Mouse (Mus musculus): ENCODE data around the gene Cacng6. TPM values are rescaled to one million over a fixed set of nuclear protein-coding genes. Genes with fewer than 3 reads are reported as not detected.

Gene Cacng6
- polyA plus RNA-seq, 1 experiment from 2014 or later: 0.44 TPM

DNA sequence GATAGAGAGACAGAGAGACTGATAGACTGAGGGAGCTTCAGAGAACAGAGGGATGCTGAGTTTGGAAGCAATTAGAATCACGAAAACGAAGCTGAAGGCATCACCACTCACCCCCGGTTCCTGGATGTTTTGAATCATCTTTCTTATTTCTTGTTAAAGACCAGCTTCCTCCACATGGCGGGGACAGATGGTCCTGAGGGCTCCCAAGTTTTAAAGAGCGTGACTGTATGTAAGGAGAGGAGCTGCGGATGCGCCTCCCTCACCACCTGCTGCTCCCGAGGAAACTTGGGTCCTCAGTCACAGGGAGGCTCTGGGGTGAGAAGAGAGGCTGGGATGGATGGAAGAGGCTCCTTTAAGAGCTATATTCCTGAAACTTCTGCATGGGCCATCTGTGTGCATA, 36.3 kb downstream of the Cacng6 start:
- Histone ChIP-seq H3K36me3 (ENCODE audit: control insufficient read depth, insufficient read depth, low read length) (no peaks in the 10 kb centered on the region), H3K9ac (ENCODE audit: low read length) (no peak overlapping the region), H3K4me3 (ENCODE audit: low read depth, low read length) (no peak overlapping the region), H3K4me1 (replicated peaks; ENCODE audit: control insufficient read depth, insufficient read depth, low read length) (no peaks in the 10 kb centered on the region), H3K27me3 (ENCODE audit: control insufficient read depth, insufficient read depth, low read length) (no peaks in the 10 kb centered on the region), H3K4me2 (ENCODE audit: low read depth, low read length, severe bottlenecking) (no peak overlapping the region), H3K9me3 (ENCODE audit: control insufficient read depth, low read length) (no peaks in the 10 kb centered on the region), H3K27ac (ENCODE audit: low read depth, low read length) (no peak overlapping the region)
- 87% methylated on average over 8 of the region's 8 CpGs for WGBS
- ATAC-seq (replicated peaks; ENCODE audit: low FRiP score) (no peak), DNase-seq (ENCODE audit: low spot score) (no peak)

DNA sequence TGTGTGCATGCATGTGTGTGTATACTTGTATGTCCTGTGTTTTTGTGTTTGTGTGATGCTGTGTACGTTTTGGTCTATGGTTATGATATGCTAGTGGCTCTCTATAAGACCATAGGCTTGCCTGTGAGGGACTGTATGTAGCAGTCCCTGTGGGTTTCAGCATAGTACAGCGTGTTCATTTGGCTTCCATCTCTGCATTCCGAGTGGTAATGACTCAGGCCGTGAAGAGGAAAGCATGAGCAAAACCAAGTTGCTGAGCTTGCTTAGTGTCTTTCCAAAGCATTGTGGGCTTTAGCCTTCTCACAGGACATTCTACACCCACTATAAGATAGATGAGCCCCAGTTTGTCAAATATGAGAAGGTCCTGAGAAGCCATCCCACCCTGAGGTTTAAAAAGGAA, 39.3 kb downstream of the Cacng6 start:
- H3K9me3 ChIP-seq (ENCODE audit: control insufficient read depth, low read length): no peaks in the 10 kb centered on the region
- H3K9ac ChIP-seq (ENCODE audit: low read length): no peak overlapping the region
- H3K4me3 ChIP-seq (ENCODE audit: low read depth, low read length): no peak overlapping the region
- no peaks in the 10 kb centered on the region for H3K27me3 ChIP-seq (ENCODE audit: control insufficient read depth, insufficient read depth, low read length)
- WGBS: 83% methylated on average over 4 of the region's 4 CpGs
- no peaks in the 10 kb centered on the region for H3K36me3 ChIP-seq (ENCODE audit: control insufficient read depth, insufficient read depth, low read length)
- no peak overlapping the region for H3K4me2 ChIP-seq (ENCODE audit: low read depth, low read length, severe bottlenecking)
- H3K27ac ChIP-seq (ENCODE audit: low read depth, low read length): no peak overlapping the region
- ATAC-seq (replicated peaks; ENCODE audit: low FRiP score) (no peak), DNase-seq (ENCODE audit: low spot score) (no peak)
- H3K4me1 ChIP-seq (replicated peaks; ENCODE audit: control insufficient read depth, insufficient read depth, low read length): no peaks in the 10 kb centered on the region

DNA sequence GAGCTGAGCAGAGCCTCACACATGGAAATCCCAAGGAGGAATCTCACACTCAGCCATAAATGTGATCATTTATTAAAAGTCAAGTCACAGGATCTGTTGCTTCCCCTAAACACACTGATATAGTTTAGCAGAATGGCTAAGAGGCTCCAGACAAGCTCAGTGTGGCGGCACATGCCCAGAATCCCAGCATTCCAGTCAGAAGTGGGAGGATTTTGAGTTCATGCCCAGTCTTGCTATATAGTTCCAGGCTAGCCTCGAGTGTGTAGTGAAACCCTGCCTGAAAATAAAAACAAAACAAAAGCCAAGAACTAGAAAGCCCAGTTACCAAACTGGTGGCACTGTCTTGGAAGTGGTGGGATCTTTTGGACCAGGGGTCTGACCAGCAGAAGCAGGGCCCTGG, 44.6 kb downstream of the Cacng6 start:
- DNase-seq (ENCODE audit: low spot score): no peak
- ATAC-seq (replicated peaks; ENCODE audit: low FRiP score): no peak

DNA sequence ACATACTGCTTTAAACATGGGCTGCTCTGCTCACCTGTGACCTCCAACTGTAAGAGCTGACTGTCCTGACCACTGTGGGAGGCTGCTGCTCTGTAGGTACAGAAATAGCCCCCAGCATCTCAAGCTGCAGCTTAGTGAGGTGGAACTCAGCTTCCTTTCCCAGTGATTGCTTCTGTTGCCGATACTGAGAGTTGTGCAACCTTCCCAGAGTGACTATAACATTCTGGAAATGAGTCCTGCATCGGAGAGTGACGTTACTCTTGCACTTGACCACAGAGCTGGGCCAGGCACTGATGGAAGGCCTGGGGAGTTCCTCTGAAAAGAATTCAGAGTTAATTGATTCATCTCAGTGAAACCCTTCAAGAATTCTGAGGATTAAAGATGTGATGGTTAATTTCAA, 48.8 kb downstream of the Cacng6 start:
- 82% methylated on average over 3 of the region's 3 CpGs for WGBS
- no peak for DNase-seq (ENCODE audit: low spot score)

More for the DNA sequence above, 44.6 kb downstream of the Cacng6 start:
- Histone ChIP-seq H3K27me3 (ENCODE audit: control insufficient read depth, insufficient read depth, low read length) (no peaks in the 10 kb centered on the region), H3K4me3 (ENCODE audit: low read depth, low read length) (no peak overlapping the region), H3K27ac (ENCODE audit: low read depth, low read length) (no peak overlapping the region), H3K4me1 (replicated peaks; ENCODE audit: control insufficient read depth, insufficient read depth, low read length) (no peaks in the 10 kb centered on the region), H3K36me3 (ENCODE audit: control insufficient read depth, insufficient read depth, low read length) (no peaks in the 10 kb centered on the region), H3K9me3 (ENCODE audit: control insufficient read depth, low read length) (no peaks in the 10 kb centered on the region), H3K4me2 (ENCODE audit: low read depth, low read length, severe bottlenecking) (no peak overlapping the region), H3K9ac (ENCODE audit: low read length) (no peak overlapping the region)
- WGBS: 70% methylated on average over 2 of the region's 2 CpGs

DNA sequence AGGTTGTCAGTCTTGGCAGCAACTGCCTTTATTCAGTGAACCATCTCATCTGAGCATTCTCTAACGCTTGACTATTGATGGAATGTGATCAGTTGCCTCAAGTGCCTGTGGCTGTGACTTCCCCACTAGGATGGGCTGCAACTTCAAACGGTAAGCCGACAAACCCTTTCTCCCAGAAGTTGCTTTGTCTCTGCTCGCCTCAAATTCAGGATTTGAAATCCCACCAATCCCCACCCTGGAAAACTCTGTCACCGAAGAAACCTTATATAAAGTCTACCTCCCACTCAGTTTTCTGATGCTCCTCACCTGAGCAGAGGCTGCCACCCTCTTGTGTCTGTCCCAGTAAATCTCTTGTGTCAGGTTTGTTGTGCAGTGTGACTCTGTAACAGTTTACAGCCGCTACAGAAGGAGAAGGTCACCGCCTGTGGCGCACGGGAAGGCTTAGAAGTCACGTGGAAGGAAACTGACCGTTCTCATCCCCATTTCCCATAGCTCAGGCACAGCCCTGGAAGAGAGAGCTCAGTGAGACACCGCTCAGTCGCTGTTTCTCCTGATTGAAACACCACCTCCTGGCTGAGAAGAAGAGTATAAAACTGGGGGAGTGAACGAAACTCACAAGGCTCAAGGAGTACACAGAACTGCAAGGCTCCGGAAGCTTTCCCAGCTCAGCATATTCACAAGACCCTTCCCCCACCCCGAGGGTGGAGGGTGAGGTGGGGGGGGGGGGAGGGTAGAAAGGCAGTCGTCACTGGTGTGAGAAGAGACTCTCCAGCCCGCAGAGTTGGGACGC, 50.5 kb downstream of the Cacng6 start:
- H3K36me3 ChIP-seq (ENCODE audit: control insufficient read depth, insufficient read depth, low read length): no peaks in the 10 kb centered on the region
- WGBS: 8% methylated on average over 19 of the region's 19 CpGs
- H3K4me3 ChIP-seq (ENCODE audit: low read depth, low read length): peak overlapping the region; percentile 2; the same call in 1 of the 2 replicates
- DNase-seq (ENCODE audit: low spot score) (peak; percentile 57), ATAC-seq (replicated peaks; ENCODE audit: low FRiP score) (peak; percentile 60)
- H3K27ac ChIP-seq (ENCODE audit: low read depth, low read length): no peak overlapping the region
- H3K27me3 ChIP-seq (ENCODE audit: control insufficient read depth, insufficient read depth, low read length): no peaks in the 10 kb centered on the region
- H3K9me3 ChIP-seq (ENCODE audit: control insufficient read depth, low read length): no peaks in the 10 kb centered on the region
- peak overlapping the region; percentile 18; the same call in 1 of the 2 replicates for H3K9ac ChIP-seq (ENCODE audit: low read length)
- peak overlapping the region; percentile 22; the same call in 1 of the 2 replicates for H3K4me2 ChIP-seq (ENCODE audit: low read depth, low read length, severe bottlenecking)
- H3K4me1 ChIP-seq (replicated peaks; ENCODE audit: control insufficient read depth, insufficient read depth, low read length): no peaks in the 10 kb centered on the region

More for the DNA sequence above, 48.8 kb downstream of the Cacng6 start:
- Histone ChIP-seq H3K9me3 (ENCODE audit: control insufficient read depth, low read length) (no peaks in the 10 kb centered on the region), H3K9ac (ENCODE audit: low read length) (no peak overlapping the region), H3K27me3 (ENCODE audit: control insufficient read depth, insufficient read depth, low read length) (no peaks in the 10 kb centered on the region), H3K36me3 (ENCODE audit: control insufficient read depth, insufficient read depth, low read length) (no peaks in the 10 kb centered on the region), H3K4me2 (ENCODE audit: low read depth, low read length, severe bottlenecking) (no peak overlapping the region), H3K4me3 (ENCODE audit: low read depth, low read length) (no peak overlapping the region), H3K27ac (ENCODE audit: low read depth, low read length) (no peak overlapping the region), H3K4me1 (replicated peaks; ENCODE audit: control insufficient read depth, insufficient read depth, low read length) (no peaks in the 10 kb centered on the region)
- no peak for ATAC-seq (replicated peaks; ENCODE audit: low FRiP score)

DNA sequence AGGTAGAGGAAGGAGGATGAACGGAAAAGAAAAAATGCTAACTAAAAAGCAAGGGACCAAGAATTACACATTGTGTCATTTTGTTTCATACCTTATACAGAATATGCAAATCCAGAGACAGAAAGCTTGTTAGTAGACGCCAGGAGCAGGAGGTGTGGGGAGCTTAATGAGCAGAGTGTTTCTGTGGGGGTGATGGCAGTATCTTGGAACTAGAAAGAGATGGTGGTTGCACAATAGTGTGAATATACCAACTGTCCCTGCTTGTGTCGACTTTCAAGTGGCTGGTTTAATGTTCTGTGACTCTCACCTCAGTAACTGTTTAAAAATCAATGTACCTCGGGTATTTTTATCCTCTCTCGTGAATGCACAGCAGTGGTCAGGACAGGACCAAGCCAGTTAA, 52.7 kb downstream of the Cacng6 start:
- no peak for DNase-seq (ENCODE audit: low spot score)
- H3K27ac ChIP-seq (ENCODE audit: low read depth, low read length): no peak overlapping the region
- no peak overlapping the region for H3K4me2 ChIP-seq (ENCODE audit: low read depth, low read length, severe bottlenecking)
- WGBS: 79% methylated on average over 5 of the region's 5 CpGs
- H3K4me3 ChIP-seq (ENCODE audit: low read depth, low read length): no peak overlapping the region
- H3K9me3 ChIP-seq (ENCODE audit: control insufficient read depth, low read length): no peaks in the 10 kb centered on the region; the same call in 1 of the 2 replicates
- no peak overlapping the region for H3K9ac ChIP-seq (ENCODE audit: low read length)
- H3K27me3 ChIP-seq (ENCODE audit: control insufficient read depth, insufficient read depth, low read length): no peaks in the 10 kb centered on the region
- no peaks in the 10 kb centered on the region for H3K36me3 ChIP-seq (ENCODE audit: control insufficient read depth, insufficient read depth, low read length)
- no peak for ATAC-seq (replicated peaks; ENCODE audit: low FRiP score)
- H3K4me1 ChIP-seq (replicated peaks; ENCODE audit: control insufficient read depth, insufficient read depth, low read length): no peaks in the 10 kb centered on the region

DNA sequence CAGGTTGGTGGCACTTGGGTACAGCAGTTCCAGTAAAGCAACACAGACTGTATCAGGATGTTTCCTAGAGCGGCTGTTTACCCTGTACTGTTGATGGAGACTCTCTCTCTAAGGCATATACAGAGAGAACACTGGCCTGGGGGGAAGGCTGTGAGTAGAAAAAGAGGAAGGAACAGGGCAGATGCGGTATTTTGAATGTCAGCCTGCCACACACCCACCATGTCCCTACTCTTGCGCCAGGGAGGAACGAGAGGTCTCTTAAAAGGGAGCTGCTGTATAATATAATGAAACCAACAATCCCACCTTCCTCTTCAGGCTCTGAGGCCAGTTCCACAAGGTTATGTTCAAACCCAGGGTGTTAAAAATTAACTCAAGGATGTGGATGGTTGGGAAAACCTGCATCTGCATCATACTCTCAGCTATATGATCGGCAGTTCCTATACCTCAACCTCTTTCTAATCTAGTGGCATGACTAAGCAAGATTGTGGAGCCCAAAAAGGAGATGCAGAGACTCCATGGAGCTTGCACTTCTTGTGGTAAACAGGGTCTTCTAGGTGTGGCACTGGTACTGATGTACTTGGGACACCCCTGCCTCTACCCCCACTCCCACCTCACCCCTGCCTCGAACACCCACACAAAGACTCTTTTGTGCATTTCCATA, 58.1 kb downstream of the Cacng6 start:
- H3K27me3 ChIP-seq (ENCODE audit: control insufficient read depth, insufficient read depth, low read length): no peaks in the 10 kb centered on the region
- no peak overlapping the region for H3K4me2 ChIP-seq (ENCODE audit: low read depth, low read length, severe bottlenecking)
- DNase-seq (ENCODE audit: low spot score) (no peak), ATAC-seq (replicated peaks; ENCODE audit: low FRiP score) (no peak)
- WGBS: 87% methylated on average over 6 of the region's 6 CpGs
- no peaks in the 10 kb centered on the region for H3K36me3 ChIP-seq (ENCODE audit: control insufficient read depth, insufficient read depth, low read length)
- no peak overlapping the region for H3K4me3 ChIP-seq (ENCODE audit: low read depth, low read length)
- no peak overlapping the region for H3K27ac ChIP-seq (ENCODE audit: low read depth, low read length)
- H3K4me1 ChIP-seq (replicated peaks; ENCODE audit: control insufficient read depth, insufficient read depth, low read length): no peaks in the 10 kb centered on the region
- no peak overlapping the region for H3K9ac ChIP-seq (ENCODE audit: low read length)
- no peaks in the 10 kb centered on the region; the same call in 1 of the 2 replicates for H3K9me3 ChIP-seq (ENCODE audit: control insufficient read depth, low read length)

All from forebrain, embryonic 11.5 days (tissue).